Mouse (Mus musculus): ENCODE data around the gene Pon2. TPM values are rescaled to one million over a fixed set of nuclear protein-coding genes. Genes with fewer than 3 reads are reported as not detected.

Pon2 gene
- polyA plus RNA-seq, 1 experiment from 2014 or later: 54.4 TPM

DNA sequence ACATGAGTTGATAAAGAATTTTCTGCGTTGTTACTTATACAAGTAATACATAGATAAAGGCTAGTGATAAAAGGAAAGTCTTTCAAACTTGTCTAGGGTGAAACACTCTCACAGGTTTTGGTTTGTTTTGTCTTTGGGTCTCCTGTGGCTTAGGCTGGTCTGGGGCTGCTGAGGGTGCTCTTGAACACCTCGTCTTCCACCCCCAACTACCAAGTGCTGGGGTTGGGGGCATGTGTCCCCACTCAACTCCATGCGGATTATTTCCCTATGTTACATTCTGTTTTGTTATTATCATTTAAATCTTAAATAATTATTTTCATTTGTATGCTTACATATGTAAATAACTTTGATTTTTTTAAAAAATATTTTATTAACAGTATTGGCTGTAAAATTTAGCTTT, 12.2 kb upstream of the Pon2 start:
- Histone ChIP-seq H3K4me2 (no peak overlapping the region), H3K27ac (no peak overlapping the region), H3K9ac (no peak overlapping the region), H3K4me3 (no peak overlapping the region), H3K36me3 (no peaks in the 10 kb centered on the region), H3K9me3 (no peaks in the 10 kb centered on the region), H3K4me1 (peaks cover 4% of the 10 kb centered on the region; the same call in 1 of the 2 replicates), H3K27me3 (no peaks in the 10 kb centered on the region)
- no peak for ATAC-seq (ENCODE audit: borderline replicate concordance, extremely low read depth, low FRiP score, low TSS enrichment)
- WGBS: 80% methylated on average over 3 of the region's 3 CpGs

DNA sequence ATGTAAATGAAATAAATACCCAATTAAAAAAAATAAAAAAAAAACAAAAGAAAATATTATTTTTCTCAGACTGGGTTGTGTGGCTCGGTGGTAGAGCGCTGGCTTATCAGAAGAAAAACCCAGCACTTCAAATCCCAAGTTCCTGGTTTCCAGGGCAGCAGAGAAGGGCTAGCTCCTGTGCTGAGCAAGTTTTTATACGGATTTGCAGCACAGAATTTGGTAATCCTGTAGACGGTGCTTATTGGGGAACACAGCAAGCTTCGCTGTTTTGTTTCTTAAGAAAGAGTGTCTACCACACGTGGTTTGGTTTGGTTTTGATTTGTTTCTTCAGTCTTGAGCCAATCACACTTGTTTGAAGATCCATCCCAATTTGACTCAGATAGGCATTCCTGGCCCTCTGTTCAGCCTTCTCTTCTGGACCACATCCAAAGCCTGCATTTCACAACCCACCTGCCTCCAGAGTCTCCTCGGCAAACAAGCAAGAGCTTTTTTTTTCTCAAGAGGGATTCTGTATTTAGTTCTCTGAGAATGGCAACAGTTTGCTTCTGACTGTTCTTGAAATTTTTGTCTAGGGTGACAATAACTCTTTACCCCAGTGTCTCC, 11.4 kb upstream of the Pon2 start:
- no peak for ATAC-seq (ENCODE audit: borderline replicate concordance, extremely low read depth, low FRiP score, low TSS enrichment)

DNA sequence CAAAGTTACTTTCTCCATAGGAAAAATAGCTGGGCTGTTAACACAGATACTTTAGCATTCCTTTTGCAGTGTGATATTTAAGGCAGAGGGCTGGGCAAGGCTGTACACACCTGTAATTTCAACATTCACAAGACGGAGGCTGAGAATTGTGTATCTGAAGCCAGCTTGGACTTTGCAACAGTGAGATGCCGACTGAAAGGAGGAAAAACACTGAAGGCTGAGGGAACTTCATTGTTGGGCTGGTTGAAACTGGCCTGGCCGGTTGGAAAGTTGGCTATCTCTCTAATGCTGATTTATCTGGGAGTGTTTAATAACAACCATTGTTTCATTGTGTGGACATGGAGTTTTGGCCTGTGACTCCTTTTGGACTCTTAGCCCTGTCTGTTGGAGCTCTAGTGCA, 7.7 kb upstream of the Pon2 start:
- peaks cover 4% of the 10 kb centered on the region; the same call in 1 of the 2 replicates for H3K4me1 ChIP-seq

More for the DNA sequence above, 11.4 kb upstream of the Pon2 start:
- Histone ChIP-seq H3K27ac (no peak overlapping the region), H3K27me3 (no peaks in the 10 kb centered on the region), H3K4me1 (peaks cover 4% of the 10 kb centered on the region; the same call in 1 of the 2 replicates), H3K9me3 (no peaks in the 10 kb centered on the region), H3K36me3 (no peaks in the 10 kb centered on the region), H3K4me3 (no peak overlapping the region), H3K9ac (no peak overlapping the region), H3K4me2 (no peak overlapping the region)
- WGBS: 56% methylated on average over 7 of the region's 7 CpGs

GRCm38 (mm10) chr6:5304956-5305355, 6.7 kb upstream of the Pon2 start:
- no peaks in the 10 kb centered on the region for H3K27me3 ChIP-seq
- no peak overlapping the region for H3K4me2 ChIP-seq
- ATAC-seq (ENCODE audit: borderline replicate concordance, extremely low read depth, low FRiP score, low TSS enrichment): no peak
- H3K4me3 ChIP-seq: no peak overlapping the region
- H3K4me1 ChIP-seq: no peaks in the 10 kb centered on the region
- WGBS: 79% methylated on average over 8 of the region's 8 CpGs
- H3K36me3 ChIP-seq: no peaks in the 10 kb centered on the region
- H3K9me3 ChIP-seq: no peaks in the 10 kb centered on the region
- no peak overlapping the region for H3K27ac ChIP-seq
- no peak overlapping the region for H3K9ac ChIP-seq

More for the DNA sequence above, 7.7 kb upstream of the Pon2 start:
- H3K4me2 ChIP-seq: no peak overlapping the region
- WGBS: 68% methylated on average over 3 of the region's 3 CpGs
- no peaks in the 10 kb centered on the region for H3K27me3 ChIP-seq
- no peak overlapping the region for H3K27ac ChIP-seq
- no peak for ATAC-seq (ENCODE audit: borderline replicate concordance, extremely low read depth, low FRiP score, low TSS enrichment)
- no peak overlapping the region for H3K9ac ChIP-seq
- no peaks in the 10 kb centered on the region for H3K36me3 ChIP-seq
- no peaks in the 10 kb centered on the region for H3K9me3 ChIP-seq
- no peak overlapping the region for H3K4me3 ChIP-seq

DNA sequence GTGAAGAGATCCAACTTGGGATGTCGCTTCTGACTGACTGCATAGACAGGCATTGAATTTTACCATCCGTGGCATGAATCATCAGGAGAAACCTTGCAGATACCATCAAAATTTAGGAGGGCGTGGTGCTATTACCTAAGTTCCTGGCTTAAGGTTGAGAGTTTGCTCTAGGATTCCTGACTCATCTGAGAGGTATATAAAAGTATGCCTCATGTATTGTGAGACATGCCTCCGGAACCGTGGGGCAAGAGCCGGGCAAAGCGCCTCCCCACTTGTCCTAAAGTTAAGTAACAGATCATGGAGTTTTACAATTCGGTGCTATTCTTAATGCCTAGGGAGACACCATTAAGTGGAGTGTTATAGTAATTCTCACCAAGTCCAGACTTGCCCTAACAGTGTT, 2.4 kb upstream of the Pon2 start:
- ATAC-seq (ENCODE audit: borderline replicate concordance, extremely low read depth, low FRiP score, low TSS enrichment): no peak

GRCm38 (mm10) chr6:5299561-5299960, 1.3 kb upstream of the Pon2 start:
- H3K27ac ChIP-seq: no peak overlapping the region
- no peaks in the 10 kb centered on the region for H3K27me3 ChIP-seq
- WGBS: 63% methylated on average over 5 of the region's 5 CpGs
- no peaks in the 10 kb centered on the region for H3K9me3 ChIP-seq
- H3K4me3 ChIP-seq: no peak overlapping the region
- ATAC-seq (ENCODE audit: borderline replicate concordance, extremely low read depth, low FRiP score, low TSS enrichment): no peak
- no peaks in the 10 kb centered on the region for H3K36me3 ChIP-seq
- peaks cover 11% of the 10 kb centered on the region for H3K4me1 ChIP-seq
- no peak overlapping the region for H3K9ac ChIP-seq
- no peak overlapping the region for H3K4me2 ChIP-seq

More for the DNA sequence above, 2.4 kb upstream of the Pon2 start:
- Histone ChIP-seq H3K27ac (no peak overlapping the region), H3K4me3 (no peak overlapping the region), H3K4me1 (peaks cover 11% of the 10 kb centered on the region), H3K9ac (no peak overlapping the region), H3K36me3 (no peaks in the 10 kb centered on the region), H3K4me2 (no peak overlapping the region), H3K27me3 (no peaks in the 10 kb centered on the region), H3K9me3 (no peaks in the 10 kb centered on the region)
- WGBS: 87% methylated on average over 8 of the region's 8 CpGs

DNA sequence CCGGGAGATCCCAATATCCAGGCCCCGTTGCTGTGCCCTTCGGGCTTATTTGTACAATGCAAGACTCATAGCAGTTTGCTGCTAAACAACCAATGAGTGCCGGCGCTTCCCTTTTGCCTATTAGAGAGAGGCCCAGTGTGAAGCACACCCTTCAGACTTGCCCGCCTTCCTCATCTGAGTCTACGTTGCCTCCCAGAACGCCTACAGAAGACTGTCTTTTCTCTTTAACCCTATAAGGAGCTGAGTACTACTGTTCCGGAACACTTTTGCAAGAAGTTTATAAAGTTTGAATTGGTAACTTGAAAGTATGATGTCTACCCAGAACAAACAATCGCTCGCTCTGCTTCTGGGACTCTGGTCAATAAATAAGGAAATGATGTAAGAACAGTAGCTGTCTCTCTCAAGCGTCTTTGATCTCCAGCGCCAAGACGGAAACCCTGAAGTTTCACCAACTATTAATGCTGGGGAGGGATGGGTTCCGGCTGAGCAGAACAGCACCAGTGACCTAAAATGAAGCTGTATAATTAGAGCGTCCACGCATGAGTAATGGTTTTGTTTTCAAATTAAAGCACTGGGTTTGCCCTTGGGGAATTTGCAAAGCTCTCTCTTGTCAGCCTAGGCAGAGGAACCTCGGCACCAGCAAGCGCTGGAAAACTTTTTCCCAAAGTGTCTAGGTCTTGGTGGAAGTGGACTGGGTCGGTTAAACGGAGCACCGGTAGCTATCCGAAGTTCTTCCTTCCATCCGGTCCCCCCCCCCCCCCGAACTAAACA, 749 bp downstream of the Pon2 start:
- no peaks in the 10 kb centered on the region for H3K36me3 ChIP-seq
- WGBS: 4% methylated on average over 23 of the region's 25 CpGs

DNA sequence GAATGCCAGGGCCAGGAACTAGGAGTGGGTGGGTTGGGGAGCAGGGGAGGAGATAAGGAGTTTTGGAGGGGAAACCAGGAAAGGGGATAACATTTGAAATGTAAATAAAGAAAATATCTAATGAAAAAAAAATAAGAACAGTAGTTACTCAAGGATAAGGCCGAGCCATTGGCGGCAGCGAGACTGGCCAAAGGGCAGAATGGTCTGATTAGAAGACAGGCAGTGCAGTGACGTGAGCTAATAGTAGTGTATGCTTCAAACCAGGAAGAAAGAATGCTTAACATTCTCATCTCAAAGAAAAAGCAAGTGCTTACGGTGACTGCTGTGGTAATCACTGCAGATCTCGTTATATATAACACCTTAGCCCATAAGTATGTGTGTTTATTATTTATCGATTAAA, 2.2 kb downstream of the Pon2 start:
- WGBS: 93% methylated on average over 7 of the region's 7 CpGs
- no peak for ATAC-seq (ENCODE audit: borderline replicate concordance, extremely low read depth, low FRiP score, low TSS enrichment)
- Histone ChIP-seq H3K27me3 (no peaks in the 10 kb centered on the region), H3K4me2 (no peak overlapping the region), H3K4me3 (no peak overlapping the region), H3K9ac (no peak overlapping the region), H3K27ac (no peak overlapping the region), H3K36me3 (no peaks in the 10 kb centered on the region), H3K9me3 (no peaks in the 10 kb centered on the region), H3K4me1 (peaks cover 11% of the 10 kb centered on the region)

More for the DNA sequence above, 749 bp downstream of the Pon2 start:
- Histone ChIP-seq H3K9me3 (no peaks in the 10 kb centered on the region), H3K27me3 (no peaks in the 10 kb centered on the region), H3K4me1 (peaks cover 11% of the 10 kb centered on the region), H3K27ac (peak overlapping the region; percentile 93), H3K9ac (peak overlapping the region; percentile 67), H3K4me3 (peak overlapping the region; percentile 63), H3K4me2 (peak overlapping the region; percentile 74)
- ATAC-seq (ENCODE audit: borderline replicate concordance, extremely low read depth, low FRiP score, low TSS enrichment): peak; percentile 80

DNA sequence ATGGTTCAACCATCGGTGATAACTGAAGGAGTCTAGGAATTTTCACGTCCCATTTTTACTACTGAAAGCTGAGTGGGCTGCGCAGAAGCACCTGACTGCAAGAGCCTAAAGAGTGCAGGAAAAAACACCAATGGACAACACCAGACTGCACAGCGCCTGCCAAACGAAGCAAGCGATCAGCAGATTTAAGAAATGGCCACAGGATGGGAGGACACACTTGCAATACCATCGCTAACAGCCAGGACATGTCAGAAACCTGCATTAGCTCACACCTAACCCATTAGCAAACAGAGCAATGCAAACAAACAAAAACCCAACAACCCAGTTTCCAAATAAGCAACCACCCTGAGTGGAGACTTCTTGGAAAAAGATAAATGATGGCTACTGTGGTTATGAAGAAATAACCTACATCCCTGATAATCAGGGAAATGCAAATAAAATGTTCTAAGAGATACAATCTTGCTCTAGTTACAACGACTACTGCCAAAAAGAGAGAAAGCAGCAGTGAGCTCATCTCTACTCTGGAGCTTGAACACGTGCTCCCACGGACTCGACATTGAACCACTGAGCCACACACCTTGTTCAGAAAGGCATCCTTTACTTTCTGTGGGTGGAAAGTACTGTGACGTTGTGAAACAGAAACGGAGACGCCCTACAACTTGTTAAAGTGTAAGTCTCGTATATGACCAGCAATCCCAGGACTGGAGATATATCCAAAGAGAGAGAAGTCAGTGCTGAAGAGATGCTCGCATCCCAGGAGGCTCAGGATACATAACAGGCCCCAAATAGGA, 3.4 kb downstream of the Pon2 start:
- peaks cover 11% of the 10 kb centered on the region for H3K4me1 ChIP-seq
- H3K9me3 ChIP-seq: no peaks in the 10 kb centered on the region
- no peak overlapping the region for H3K9ac ChIP-seq
- no peaks in the 10 kb centered on the region for H3K27me3 ChIP-seq
- no peak overlapping the region for H3K4me2 ChIP-seq
- H3K4me3 ChIP-seq: no peak overlapping the region
- H3K36me3 ChIP-seq: no peaks in the 10 kb centered on the region
- no peak overlapping the region for H3K27ac ChIP-seq
- ATAC-seq (ENCODE audit: borderline replicate concordance, extremely low read depth, low FRiP score, low TSS enrichment): no peak
- WGBS: 87% methylated on average over 16 of the region's 16 CpGs

DNA sequence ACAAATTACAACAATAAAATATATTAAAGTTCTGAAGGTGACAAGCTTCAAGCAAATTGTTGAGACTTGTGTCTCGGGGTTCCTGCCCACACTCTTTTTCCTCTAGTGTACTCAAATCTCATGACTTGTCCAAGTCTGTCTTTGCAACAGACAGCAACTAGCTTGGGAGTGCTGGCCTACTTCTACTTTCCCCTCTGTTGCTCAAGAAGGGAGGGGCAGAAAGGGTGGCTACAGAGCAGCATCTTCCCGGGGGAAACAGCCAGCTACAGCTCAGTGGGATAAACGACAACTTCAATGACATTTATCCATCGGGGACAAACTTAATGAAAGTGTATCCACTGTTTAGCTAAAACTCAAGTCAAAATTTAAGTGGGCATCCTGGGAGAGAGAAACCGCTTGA, 5.4 kb downstream of the Pon2 start:
- Histone ChIP-seq H3K4me2 (no peak overlapping the region), H3K4me3 (no peak overlapping the region), H3K9ac (no peak overlapping the region), H3K27me3 (no peaks in the 10 kb centered on the region), H3K9me3 (no peaks in the 10 kb centered on the region), H3K4me1 (peaks cover 8% of the 10 kb centered on the region), H3K36me3 (no peaks in the 10 kb centered on the region), H3K27ac (no peak overlapping the region)
- WGBS: 75% methylated on average over 5 of the region's 5 CpGs
- no peak for ATAC-seq (ENCODE audit: borderline replicate concordance, extremely low read depth, low FRiP score, low TSS enrichment)

DNA sequence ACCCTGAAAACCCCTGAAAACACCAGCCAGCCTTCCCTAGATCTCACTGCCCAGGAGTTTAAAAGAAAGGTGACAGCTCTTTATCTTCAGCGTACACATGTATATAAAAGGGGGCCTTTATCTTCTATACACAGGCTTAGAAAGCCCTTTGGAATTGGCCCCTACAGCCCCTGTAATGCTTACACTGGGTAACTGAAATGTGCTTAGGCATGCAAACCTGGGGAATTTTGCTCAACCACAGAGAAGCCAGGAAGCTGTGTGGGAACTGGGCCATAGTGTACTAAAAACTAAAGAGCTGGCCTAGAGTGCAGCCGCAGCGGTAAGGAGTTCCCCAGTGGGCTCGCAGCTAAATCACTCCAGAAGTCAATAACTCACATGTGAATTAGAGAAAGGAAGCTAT, 6.8 kb downstream of the Pon2 start:
- Histone ChIP-seq H3K9ac (no peak overlapping the region), H3K36me3 (no peaks in the 10 kb centered on the region), H3K9me3 (no peaks in the 10 kb centered on the region), H3K4me2 (no peak overlapping the region), H3K4me1 (peaks cover 3% of the 10 kb centered on the region), H3K27ac (no peak overlapping the region), H3K27me3 (no peaks in the 10 kb centered on the region), H3K4me3 (no peak overlapping the region)
- ATAC-seq (ENCODE audit: borderline replicate concordance, extremely low read depth, low FRiP score, low TSS enrichment): no peak
- WGBS: 75% methylated on average over 4 of the region's 4 CpGs

DNA sequence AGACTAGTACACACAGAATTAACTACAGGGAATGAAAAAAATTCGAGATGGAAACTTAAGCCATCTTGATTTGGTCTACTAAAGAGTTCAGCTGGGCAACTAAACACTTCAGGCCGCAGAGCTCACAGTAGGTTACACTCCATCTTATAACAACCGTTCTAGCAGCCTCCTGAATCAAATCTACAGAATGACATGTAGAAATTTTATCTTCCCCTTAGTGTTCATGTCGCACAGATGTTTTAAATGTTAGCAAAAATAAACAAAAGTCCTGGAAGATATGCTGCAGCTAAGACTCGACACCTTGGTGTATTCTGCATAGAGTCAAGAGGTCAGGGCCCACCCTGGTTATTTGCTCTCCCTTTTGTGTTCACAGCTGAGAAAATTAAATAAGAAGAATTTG, 10.3 kb downstream of the Pon2 start:
- H3K9ac ChIP-seq: no peak overlapping the region
- no peak overlapping the region for H3K4me2 ChIP-seq
- H3K36me3 ChIP-seq: no peaks in the 10 kb centered on the region
- WGBS: 36% methylated on average over 5 of the region's 5 CpGs
- H3K9me3 ChIP-seq: no peaks in the 10 kb centered on the region
- H3K27me3 ChIP-seq: no peaks in the 10 kb centered on the region
- H3K4me1 ChIP-seq: no peaks in the 10 kb centered on the region
- H3K27ac ChIP-seq: no peak overlapping the region
- no peak overlapping the region for H3K4me3 ChIP-seq
- ATAC-seq (ENCODE audit: borderline replicate concordance, extremely low read depth, low FRiP score, low TSS enrichment): no peak
